Mouse (Mus musculus) MEL (cell line): ENCODE data around the gene Bcorl1. TPM values are rescaled to one million over a fixed set of nuclear protein-coding genes. Genes with fewer than 3 reads are reported as not detected.

Experiments used
- DNase-seq: peaks from one replicate; pipeline ENCODE4 v3.0.0; 2011; ENCODE audit warnings: low read depth, low spot score
- H3K27ac ChIP-seq: 2 replicates; pipeline ENCODE4 v1.5.1; 2012; ENCODE audit warnings: low read depth, mild to moderate bottlenecking, control low read depth, low read length, moderate library complexity; ENCODE audit not compliant: control insufficient read depth
- H3K27me3 ChIP-seq, 2 experiments: fragments of 150-350 bp in 1 of 2; sonication (generic) in 1 of 2; 2 replicates each; pipeline ENCODE4 v1.6.1; 2012; ENCODE audit warnings: low read length in 2 of 2, mild to moderate bottlenecking in 2 of 2, improper control_type of control experiment in 1 of 2, moderate library complexity in 1 of 2; ENCODE audit not compliant: insufficient read depth in 2 of 2, control insufficient read depth in 1 of 2
- H3K36me3 ChIP-seq, 2 experiments: 2 replicates each; pipeline ENCODE4 v1.6.1; 2012 to 2014; ENCODE audit warnings: low read length in 2 of 2, improper control_type of control experiment in 1 of 2, inconsistent platforms in 1 of 2, mild to moderate bottlenecking in 1 of 2; ENCODE audit not compliant: insufficient read depth in 2 of 2, control insufficient read depth in 1 of 2
- H3K4me1 ChIP-seq, 2 experiments: fragments of 150-350 bp in 1 of 2; sonication (generic) in 1 of 2; 2 replicates each; pipeline ENCODE4 v1.6.1; 2012; ENCODE audit warnings: low read length in 2 of 2, improper control_type of control experiment in 1 of 2, mild to moderate bottlenecking in 1 of 2; ENCODE audit not compliant: insufficient read depth in 2 of 2, control insufficient read depth in 1 of 2
- H3K4me3 ChIP-seq, 2 experiments: fragments of 150-350 bp in 1 of 2; sonication (generic) in 1 of 2; 2 replicates each; pipeline ENCODE4 v1.5.1; 2012; ENCODE audit warnings: low read depth in 2 of 2, low read length in 2 of 2, mild to moderate bottlenecking in 2 of 2, moderate library complexity in 2 of 2, control low read depth in 1 of 2, improper control_type of control experiment in 1 of 2; ENCODE audit not compliant: control insufficient read depth in 1 of 2, insufficient read depth in 1 of 2
- H3K79me2 ChIP-seq: 2 replicates; pipeline ENCODE4 v1.6.1; 2012; ENCODE audit warnings: mild to moderate bottlenecking, low read length, moderate library complexity; ENCODE audit not compliant: control insufficient read depth, poor library complexity, insufficient read depth
- H3K9ac ChIP-seq: 2 replicates; pipeline ENCODE4 v1.6.1; 2012; ENCODE audit warnings: low read depth, mild to moderate bottlenecking, control low read depth, low read length, moderate library complexity; ENCODE audit not compliant: control insufficient read depth, poor library complexity, severe bottlenecking
- H3K9me3 ChIP-seq: fragments of 150-350 bp; sonication (generic); replicated peaks from 2 replicates; pipeline ENCODE4 v1.6.1; 2012; ENCODE audit warnings: mild to moderate bottlenecking, low read length, improper control_type of control experiment, moderate library complexity; ENCODE audit not compliant: insufficient read depth
- BHLHE40 ChIP-seq: IDR thresholded peaks from 2 replicates; pipeline ENCODE4 v1.6.1; 2012; ENCODE audit warnings: low read depth, mild to moderate bottlenecking, inconsistent platforms, low read length, improper control_type of control experiment, borderline replicate concordance
- CHD1 ChIP-seq: IDR thresholded peaks from 2 replicates; pipeline ENCODE4 v1.6.1; 2012; ENCODE audit warnings: low read depth, mild to moderate bottlenecking, inconsistent platforms, low read length, improper control_type of control experiment
- CHD2 ChIP-seq: IDR thresholded peaks from 2 replicates; pipeline ENCODE4 v1.6.1; 2011; ENCODE audit warnings: low read length, improper control_type of control experiment
- E2F4 ChIP-seq: IDR thresholded peaks from 2 replicates; pipeline ENCODE4 v1.6.1; 2011; ENCODE audit warnings: low read depth, low read length, improper control_type of control experiment, borderline replicate concordance
- ELF1 ChIP-seq: IDR thresholded peaks from 2 replicates; pipeline ENCODE4 v1.6.1; 2014; ENCODE audit warnings: low read depth, mild to moderate bottlenecking, inconsistent platforms, low read length, improper control_type of control experiment, moderate library complexity
- EP300 ChIP-seq, 2 experiments: IDR thresholded peaks; 2 replicates each; pipeline ENCODE4 v1.6.1; 2011; ENCODE audit warnings: improper control_type of control experiment in 2 of 2, low read length in 2 of 2, low read depth in 1 of 2, mild to moderate bottlenecking in 1 of 2
- ETS1 ChIP-seq: IDR thresholded peaks from 2 replicates; pipeline ENCODE4 v1.6.1; 2012; ENCODE audit warnings: low read depth, mild to moderate bottlenecking, inconsistent platforms, low read length, improper control_type of control experiment, moderate library complexity
- GABPA ChIP-seq: IDR thresholded peaks from 2 replicates; pipeline ENCODE4 v1.6.1; 2012; ENCODE audit warnings: low read depth, mild to moderate bottlenecking, inconsistent platforms, low read length, improper control_type of control experiment, moderate library complexity
- GATA1 ChIP-seq: IDR thresholded peaks from 2 replicates; pipeline ENCODE4 v1.6.1; 2011; ENCODE audit warnings: low read depth, low read length, improper control_type of control experiment
- HCFC1 ChIP-seq: IDR thresholded peaks from 2 replicates; pipeline ENCODE4 v1.6.1; 2012; ENCODE audit warnings: low read depth, mild to moderate bottlenecking, inconsistent platforms, low read length, improper control_type of control experiment, moderate library complexity
- KAT2A ChIP-seq: conservative IDR thresholded peaks from 2 replicates; pipeline ENCODE4 v1.6.1; 2012; ENCODE audit warnings: low read depth, low read length, improper control_type of control experiment, inconsistent platforms
- MAFK ChIP-seq: IDR thresholded peaks from 2 replicates; pipeline ENCODE4 v1.6.1; 2011; ENCODE audit warnings: low read depth, mild to moderate bottlenecking, low read length, improper control_type of control experiment, borderline replicate concordance
- MAZ ChIP-seq: IDR thresholded peaks from 2 replicates; pipeline ENCODE4 v1.6.1; 2012; ENCODE audit warnings: low read depth, mild to moderate bottlenecking, inconsistent platforms, low read length, improper control_type of control experiment
- MEF2A ChIP-seq: IDR thresholded peaks from 2 replicates; pipeline ENCODE4 v1.6.1; 2014; ENCODE audit warnings: low read depth, mild to moderate bottlenecking, inconsistent platforms, low read length, improper control_type of control experiment; ENCODE audit not compliant: poor library complexity, insufficient replicate concordance, severe bottlenecking; ENCODE audit errors: extremely low read depth
- MXI1 ChIP-seq: IDR thresholded peaks from 2 replicates; pipeline ENCODE4 v1.6.1; 2011; ENCODE audit warnings: mild to moderate bottlenecking, low read depth, low read length, improper control_type of control experiment
- MYC ChIP-seq: IDR thresholded peaks from 2 replicates; pipeline ENCODE4 v1.6.1; 2011; ENCODE audit warnings: low read depth, mild to moderate bottlenecking, low read length, improper control_type of control experiment, moderate library complexity
- NELFE ChIP-seq: IDR thresholded peaks from 2 replicates; pipeline ENCODE4 v1.6.1; 2011; ENCODE audit warnings: low read depth, low read length, improper control_type of control experiment
- POLR2A ChIP-seq, 2 experiments: IDR thresholded peaks; 2 replicates each; pipeline ENCODE4 v1.6.1; 2011 to 2012; ENCODE audit warnings: low read length in 2 of 2, mild to moderate bottlenecking in 2 of 2, control low read depth in 1 of 2, improper control_type of control experiment in 1 of 2, low read depth in 1 of 2, moderate library complexity in 1 of 2; ENCODE audit not compliant: control insufficient read depth in 1 of 2, insufficient read depth in 1 of 2, poor library complexity in 1 of 2
- POLR2AphosphoS2 ChIP-seq: IDR thresholded peaks from 2 replicates; pipeline ENCODE4 v1.6.1; 2011; ENCODE audit warnings: low read length, improper control_type of control experiment
- RCOR1 ChIP-seq: IDR thresholded peaks from 2 replicates; pipeline ENCODE4 v1.6.1; 2012; ENCODE audit warnings: low read depth, mild to moderate bottlenecking, inconsistent platforms, low read length, improper control_type of control experiment
- SIN3A ChIP-seq: IDR thresholded peaks from 2 replicates; pipeline ENCODE4 v1.6.1; 2012; ENCODE audit warnings: low read length, improper control_type of control experiment, inconsistent platforms
- TAL1 ChIP-seq: IDR thresholded peaks from 2 replicates; pipeline ENCODE4 v1.6.1; 2012; ENCODE audit warnings: mild to moderate bottlenecking, inconsistent platforms, low read length, moderate library complexity, mixed read lengths
- TBP ChIP-seq: IDR thresholded peaks from 2 replicates; pipeline ENCODE4 v1.8.0; 2011; ENCODE audit warnings: low read depth, low read length, improper control_type of control experiment
- TCF12 ChIP-seq: IDR thresholded peaks from 2 replicates; pipeline ENCODE4 v1.6.1; 2014; ENCODE audit warnings: low read depth, mild to moderate bottlenecking, inconsistent platforms, low read length, improper control_type of control experiment, moderate library complexity
- UBTF ChIP-seq: IDR thresholded peaks from 2 replicates; pipeline ENCODE4 v1.6.1; 2012; ENCODE audit warnings: low read depth, mild to moderate bottlenecking, inconsistent platforms, low read length, improper control_type of control experiment, moderate library complexity, borderline replicate concordance; ENCODE audit not compliant: insufficient read depth
- USF1 ChIP-seq: IDR thresholded peaks from 2 replicates; pipeline ENCODE4 v1.6.1; 2014; ENCODE audit warnings: low read depth, mild to moderate bottlenecking, inconsistent platforms, low read length, improper control_type of control experiment, moderate library complexity
- USF2 ChIP-seq, 2 experiments: IDR thresholded peaks; 2 replicates each; pipeline ENCODE4 v1.6.1; 2011 to 2012; ENCODE audit warnings: improper control_type of control experiment in 2 of 2, low read length in 2 of 2, borderline replicate concordance in 1 of 2, inconsistent platforms in 1 of 2, low read depth in 1 of 2, mild to moderate bottlenecking in 1 of 2; ENCODE audit not compliant: insufficient read depth in 1 of 2
- ZMIZ1 ChIP-seq: IDR thresholded peaks from 2 replicates; pipeline ENCODE4 v1.6.1; 2012; ENCODE audit warnings: low read depth, mild to moderate bottlenecking, inconsistent platforms, low read length, improper control_type of control experiment, moderate library complexity
- polyA plus RNA-seq, 2 experiments: library from polyadenylated mRNA; stranded (reverse) in 1 of 2; unstranded in 1 of 2; fragments of >175 nt in 1 of 2; fragments of >200 nt in 1 of 2; gene quantifications; 2 replicates each; pipeline versions ENCODE4 v1.2.1 to v1.2.4; 2012; ENCODE audit warnings: low replicate concordance in 2 of 2, low read depth in 1 of 2; ENCODE audit not compliant: insufficient read length in 2 of 2, insufficient read depth in 1 of 2, missing spikeins in 1 of 2
- total RNA-seq: library from RNA; depleted of rRNA; stranded (reverse); fragments of 300-350 nt; gene quantifications from 2 replicates; pipeline ENCODE4 v1.2.3, GENCODE M21; 2012

Bcorl1 gene
- total and polyA plus RNA-seq, 3 experiments, result 3.0 to 12.9 TPM; not detected in 1

DNA sequence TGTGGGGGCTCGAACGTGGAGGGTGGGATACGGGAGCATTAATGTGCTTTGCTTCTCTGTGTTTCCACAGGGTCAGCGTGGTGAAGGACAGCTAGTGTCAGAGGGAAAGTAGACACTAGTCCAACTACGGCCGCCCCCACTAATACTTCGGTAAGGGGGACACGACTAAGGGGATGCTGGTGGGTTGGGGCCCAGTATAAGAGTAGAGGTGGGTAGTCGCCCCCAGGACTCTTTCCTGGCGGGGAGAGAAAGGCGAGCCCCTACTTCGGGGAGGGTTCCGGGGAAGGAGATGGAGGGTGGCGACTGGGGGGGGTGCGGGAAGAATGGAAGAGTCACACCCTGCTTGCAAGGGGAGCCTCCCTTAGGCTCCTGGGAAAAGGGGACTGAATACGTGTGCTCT lies 1.6 kb downstream of the Bcorl1 start:
- Histone ChIP-seq H3K9ac (peak overlapping the region; percentile 76), H3K4me1 (peaks cover 0 to 5% of the 10 kb centered on the region in 2 experiments; a peak in 2 of 4 replicates), H3K9me3 (no peaks in the 10 kb centered on the region), H3K4me3 (peak overlapping the region; percentile 80 to 87), H3K79me2 (peaks cover 3% of the 10 kb centered on the region), H3K27ac (no peak overlapping the region), H3K36me3 (no peaks in the 10 kb centered on the region; a peak in 1 of 4 replicates), H3K27me3 (no peaks in the 10 kb centered on the region)
- peak; percentile 13 for DNase-seq
- TF ChIP-seq USF2 (IDR thresholded peaks at IDR 0.05; ENCODE audit: borderline replicate concordance in 1 of 2, insufficient read depth in 1 of 2, low read depth in 1 of 2, low read length in 2 of 2) (no peak), MAFK (no peak), SIN3A (no peak), MYC (no peak), POLR2AphosphoS2 (no peak), TBP (no peak), KAT2A (no peak), MXI1 (no peak), EP300 (IDR thresholded peaks at IDR 0.05; ENCODE audit: low read depth in 1 of 2, low read length in 2 of 2) (no peak), GABPA (no peak), CHD1 (no peak), E2F4 (no peak), ZMIZ1 (no peak), MEF2A (no peak), UBTF (no peak), MAZ (no peak), USF1 (no peak)

- peaks cover 3% of the 10 kb centered on the region for H3K79me2 ChIP-seq
- TF ChIP-seq TCF12 (peak; percentile 26; the same call in 1 of the 2 replicates), MAZ (peak; percentile 100), UBTF (0 out of 2 replicates have a peak, but pooled peaks have one; percentile 49), MXI1 (peak; percentile 57), CHD2 (peak; percentile 58), KAT2A (peak; percentile 76; the same call in 1 of the 2 replicates), ELF1 (0 out of 2 replicates have a peak, but pooled peaks have one; percentile 19), RCOR1 (no peak), E2F4 (no peak), TAL1 (peak; percentile 14; the same call in 1 of the 2 replicates), HCFC1 (peak; percentile 99), ETS1 (peak; percentile 22; the same call in 1 of the 2 replicates), EP300 (IDR thresholded peaks at IDR 0.05; ENCODE audit: low read depth in 1 of 2, low read length in 2 of 2) (0 out of 4 replicates have a peak, but pooled peaks of 1 of the 2 experiments have one; percentile 2), NELFE (peak; percentile 59), SIN3A (peak; percentile 56; the same call in 1 of the 2 replicates), BHLHE40 (no peak), POLR2A (IDR thresholded peaks at IDR 0.05; ENCODE audit: control insufficient read depth in 1 of 2, insufficient read depth in 1 of 2, low read depth in 1 of 2, low read length in 2 of 2, poor library complexity in 1 of 2) (peak; percentile 39 to 80; a peak in 2 of 4 replicates), GATA1 (no peak)
- peaks cover 0 to 5% of the 10 kb centered on the region in 2 experiments; a peak in 2 of 4 replicates for H3K4me1 ChIP-seq
- H3K36me3 ChIP-seq, result no peaks in the 10 kb centered on the region; a peak in 1 of 4 replicates
- peak overlapping the region; percentile 74 to 80 for H3K4me3 ChIP-seq
- H3K27me3 ChIP-seq, result no peaks in the 10 kb centered on the region
- H3K9ac ChIP-seq, result peak overlapping the region; percentile 76
- peak overlapping the region; percentile 74 for H3K27ac ChIP-seq
- no peaks in the 10 kb centered on the region for H3K9me3 ChIP-seq
- peak; percentile 93 for DNase-seq
These were observed 2.3 kb downstream of the Bcorl1 start for GRCm38 (mm10) chrX:48343461-48343952.
